Mouse (Mus musculus): Measurements from ENCODE around the gene Pkmyt1. TPM values are rescaled to one million over a fixed set of nuclear protein-coding genes. Genes with fewer than 3 reads are reported as not detected.
"Not testable (repeated sequence)": the region's sequence is repeated elsewhere in the genome, so short reads cannot be mapped to it uniquely, and the experiment has no call there.

The Pkmyt1 gene
- total RNA-seq, 4 experiments from 2014 or later = 0.17 to 0.65 (median 0.40) TPM

GRCm38 (mm10) chr17:23746767-23747166 lies 20.6 kb downstream of the Pkmyt1 start:
- no peak for DNase-seq (ENCODE audit: low spot score in 2 of 2)

- no peak for DNase-seq (ENCODE audit: low spot score in 2 of 2)
Observed at GRCm38 (mm10) chr17:23747471-23747870, 21.3 kb downstream of the Pkmyt1 start.

GRCm38 (mm10) chr17:23748026-23748425 lies 21.9 kb downstream of the Pkmyt1 start:
- DNase-seq (ENCODE audit: low spot score in 2 of 2) = no peak

- DNase-seq (ENCODE audit: low spot score in 2 of 2) = peak in 1 of 2 experiments; percentile 64
Observed at GRCm38 (mm10) chr17:23748631-23749391, 22.7 kb downstream of the Pkmyt1 start.

GRCm38 (mm10) chr17:23749400-23750191 lies 23.5 kb downstream of the Pkmyt1 start:
- no peak for DNase-seq (ENCODE audit: low spot score in 2 of 2)

- no peak for DNase-seq (ENCODE audit: low spot score in 2 of 2)
Observed at GRCm38 (mm10) chr17:23755689-23756088, 29.6 kb downstream of the Pkmyt1 start.

GRCm38 (mm10) chr17:23757581-23757980 lies 31.4 kb downstream of the Pkmyt1 start:
- DNase-seq (ENCODE audit: low spot score in 2 of 2) = no peak

- no peak for DNase-seq (ENCODE audit: low spot score in 2 of 2)
Observed at GRCm38 (mm10) chr17:23758801-23759200, 32.7 kb downstream of the Pkmyt1 start.

GRCm38 (mm10) chr17:23760231-23760630 lies 34.1 kb downstream of the Pkmyt1 start:
- DNase-seq (ENCODE audit: low spot score in 2 of 2) = no peak

- DNase-seq (ENCODE audit: low spot score in 2 of 2) = no peak
Observed at GRCm38 (mm10) chr17:23761155-23761554, 35.0 kb downstream of the Pkmyt1 start.

- DNase-seq (ENCODE audit: low spot score in 2 of 2) = no peak
Observed at GRCm38 (mm10) chr17:23762976-23763375, 36.8 kb downstream of the Pkmyt1 start.

GRCm38 (mm10) chr17:23770493-23770892 lies 44.4 kb downstream of the Pkmyt1 start:
- DNase-seq (ENCODE audit: low spot score in 2 of 2) = no peak

- DNase-seq (ENCODE audit: low spot score in 2 of 2) = no peak
Observed at GRCm38 (mm10) chr17:23770896-23771283, 44.8 kb downstream of the Pkmyt1 start.

GRCm38 (mm10) chr17:23771284-23772218 lies 45.4 kb downstream of the Pkmyt1 start, which contains the start of gene Flywch1:
Flywch1 (minus strand) TSS chr17:23771602.
- peak; percentile 95 to 98 for DNase-seq (ENCODE audit: low spot score in 2 of 2)

GRCm38 (mm10) chr17:23772219-23772556 lies 46.1 kb downstream of the Pkmyt1 start:
- DNase-seq (ENCODE audit: low spot score in 2 of 2) = not testable (repeated sequence)

- DNase-seq (ENCODE audit: low spot score in 2 of 2) = no peak
Observed at GRCm38 (mm10) chr17:23773676-23774075, 47.5 kb downstream of the Pkmyt1 start.

GRCm38 (mm10) chr17:23774090-23774489 lies 48.0 kb downstream of the Pkmyt1 start:
- DNase-seq (ENCODE audit: low spot score in 2 of 2) = peak; percentile 65 to 71

- no peak for DNase-seq (ENCODE audit: low spot score in 2 of 2)
Observed at GRCm38 (mm10) chr17:23776216-23776615, 50.1 kb downstream of the Pkmyt1 start.

- no peak for DNase-seq (ENCODE audit: low spot score in 2 of 2)
Observed at GRCm38 (mm10) chr17:23777141-23777540, 51.0 kb downstream of the Pkmyt1 start.

GRCm38 (mm10) chr17:23778447-23778846 lies 52.3 kb downstream of the Pkmyt1 start:
- DNase-seq (ENCODE audit: low spot score in 2 of 2) = no peak

- DNase-seq (ENCODE audit: low spot score in 2 of 2) = no peak
Observed at GRCm38 (mm10) chr17:23783352-23783751, 57.2 kb downstream of the Pkmyt1 start.
